Mouse (Mus musculus): ENCODE data around the gene Dgcr2. TPM values are rescaled to one million over a fixed set of nuclear protein-coding genes. Genes with fewer than 3 reads are reported as not detected.

Dgcr2 gene
- total RNA-seq, 1 experiment = 78.0 TPM

- no peak for DNase-seq (ENCODE audit: low read depth, low spot score)
- peaks cover 4% of the 10 kb centered on the region; the same call in 1 of the 2 replicates for H3K36me3 ChIP-seq (ENCODE audit: control insufficient read depth, insufficient read depth, low read length, poor library complexity, severe bottlenecking)
- in situ Hi-C loops (cut with MboI; ENCODE audit: low sequenced_read_pairs in 2 of 2, unreplicated experiment in 2 of 2) = no loop called here
- peak overlapping the region; percentile 96 for H3K9ac ChIP-seq (ENCODE audit: insufficient read depth, low read depth, low read length, poor library complexity, severe bottlenecking)
- TF ChIP-seq HCFC1 (IDR thresholded peaks at IDR 0.05; ENCODE audit: borderline replicate concordance, insufficient read depth, low read length) = no peak
- no peak for TF ChIP-seq ZNF384 (IDR thresholded peaks at IDR 0.05; ENCODE audit: low read depth, low read length)
- TF ChIP-seq ZC3H11A (IDR thresholded peaks at IDR 0.05; ENCODE audit: borderline replicate concordance, low read depth, low read length) = no peak
- no peak for TF ChIP-seq MAFK (IDR thresholded peaks at IDR 0.05; ENCODE audit: insufficient read depth, low read depth, low read length)
- no peak for TF ChIP-seq CHD2 (IDR thresholded peaks at IDR 0.05; ENCODE audit: low read depth, low read length)
- H3K4me3 ChIP-seq (ENCODE audit: insufficient read depth in 1 of 2, low read depth in 1 of 2, low read length in 2 of 2, poor library complexity in 1 of 2, severe bottlenecking in 1 of 2) = peak overlapping the region; percentile 94 to 99
- H3K4me1 ChIP-seq (ENCODE audit: control insufficient read depth in 2 of 2, insufficient read depth in 2 of 2, low read length in 2 of 2, poor library complexity in 1 of 2) = peaks cover 0 to 3% of the 10 kb centered on the region in 2 experiments; a peak in 1 of 4 replicates
- peak overlapping the region; percentile 71 for H3K27ac ChIP-seq (ENCODE audit: insufficient read depth, low read depth, low read length, poor library complexity, severe bottlenecking)
- no peaks in the 10 kb centered on the region for H3K9me3 ChIP-seq (ENCODE audit: control insufficient read depth, insufficient read depth, low read depth, low read length)
Observed at GRCm38 (mm10) chr16:17890917-17891566, 7.3 kb downstream of the Dgcr2 start.

GRCm38 (mm10) chr16:17890342-17890727 lies 8.0 kb downstream of the Dgcr2 start:
- Histone ChIP-seq H3K4me1 (ENCODE audit: control insufficient read depth in 2 of 2, insufficient read depth in 2 of 2, low read length in 2 of 2, poor library complexity in 1 of 2) (peaks cover 0 to 4% of the 10 kb centered on the region in 2 experiments; a peak in 1 of 4 replicates), H3K4me3 (ENCODE audit: insufficient read depth in 1 of 2, low read depth in 1 of 2, low read length in 2 of 2, poor library complexity in 1 of 2, severe bottlenecking in 1 of 2) (peak overlapping the region; percentile 94 to 99), H3K9me3 (ENCODE audit: control insufficient read depth, insufficient read depth, low read depth, low read length) (no peaks in the 10 kb centered on the region), H3K36me3 (ENCODE audit: control insufficient read depth, insufficient read depth, low read length, poor library complexity, severe bottlenecking) (peaks cover 4% of the 10 kb centered on the region; the same call in 1 of the 2 replicates), H3K27ac (ENCODE audit: insufficient read depth, low read depth, low read length, poor library complexity, severe bottlenecking) (no peak overlapping the region), H3K9ac (ENCODE audit: insufficient read depth, low read depth, low read length, poor library complexity, severe bottlenecking) (peak overlapping the region; percentile 96)
- DNase-seq (ENCODE audit: low read depth, low spot score) = no peak
- TF ChIP-seq HCFC1 (IDR thresholded peaks at IDR 0.05; ENCODE audit: borderline replicate concordance, insufficient read depth, low read length) (no peak), ZNF384 (IDR thresholded peaks at IDR 0.05; ENCODE audit: low read depth, low read length) (no peak), ZC3H11A (IDR thresholded peaks at IDR 0.05; ENCODE audit: borderline replicate concordance, low read depth, low read length) (no peak), CHD2 (IDR thresholded peaks at IDR 0.05; ENCODE audit: low read depth, low read length) (no peak), MAFK (IDR thresholded peaks at IDR 0.05; ENCODE audit: insufficient read depth, low read depth, low read length) (no peak)
- in situ Hi-C loops (cut with MboI; ENCODE audit: low sequenced_read_pairs in 2 of 2, unreplicated experiment in 2 of 2) = no loop called here

GRCm38 (mm10) chr16:17889689-17890341 lies 8.5 kb downstream of the Dgcr2 start:
- Histone ChIP-seq H3K36me3 (ENCODE audit: control insufficient read depth, insufficient read depth, low read length, poor library complexity, severe bottlenecking) (peaks cover 4% of the 10 kb centered on the region; the same call in 1 of the 2 replicates), H3K4me1 (ENCODE audit: control insufficient read depth in 2 of 2, insufficient read depth in 2 of 2, low read length in 2 of 2, poor library complexity in 1 of 2) (peaks cover 1 to 4% of the 10 kb centered on the region in 2 experiments; a peak in 1 of 4 replicates), H3K27ac (ENCODE audit: insufficient read depth, low read depth, low read length, poor library complexity, severe bottlenecking) (no peak overlapping the region), H3K9me3 (ENCODE audit: control insufficient read depth, insufficient read depth, low read depth, low read length) (no peaks in the 10 kb centered on the region), H3K4me3 (ENCODE audit: insufficient read depth in 1 of 2, low read depth in 1 of 2, low read length in 2 of 2, poor library complexity in 1 of 2, severe bottlenecking in 1 of 2) (no peak overlapping the region), H3K9ac (ENCODE audit: insufficient read depth, low read depth, low read length, poor library complexity, severe bottlenecking) (no peak overlapping the region)
- TF ChIP-seq ZNF384 (IDR thresholded peaks at IDR 0.05; ENCODE audit: low read depth, low read length) (no peak), HCFC1 (IDR thresholded peaks at IDR 0.05; ENCODE audit: borderline replicate concordance, insufficient read depth, low read length) (no peak), MAFK (IDR thresholded peaks at IDR 0.05; ENCODE audit: insufficient read depth, low read depth, low read length) (no peak), ZC3H11A (IDR thresholded peaks at IDR 0.05; ENCODE audit: borderline replicate concordance, low read depth, low read length) (no peak), CHD2 (IDR thresholded peaks at IDR 0.05; ENCODE audit: low read depth, low read length) (no peak)
- no peak for DNase-seq (ENCODE audit: low read depth, low spot score)
- in situ Hi-C loops (cut with MboI; ENCODE audit: low sequenced_read_pairs in 2 of 2, unreplicated experiment in 2 of 2) = no loop called here

- H3K4me3 ChIP-seq (ENCODE audit: insufficient read depth in 1 of 2, low read depth in 1 of 2, low read length in 2 of 2, poor library complexity in 1 of 2, severe bottlenecking in 1 of 2) = no peak overlapping the region
- H3K4me1 ChIP-seq (ENCODE audit: control insufficient read depth in 2 of 2, insufficient read depth in 2 of 2, low read length in 2 of 2, poor library complexity in 1 of 2) = peaks cover 6 to 14% of the 10 kb centered on the region in 2 experiments; a peak in 2 of 4 replicates
- TF ChIP-seq ZC3H11A (IDR thresholded peaks at IDR 0.05; ENCODE audit: borderline replicate concordance, low read depth, low read length) (no peak), ZNF384 (IDR thresholded peaks at IDR 0.05; ENCODE audit: low read depth, low read length) (no peak), HCFC1 (IDR thresholded peaks at IDR 0.05; ENCODE audit: borderline replicate concordance, insufficient read depth, low read length) (no peak), CHD2 (IDR thresholded peaks at IDR 0.05; ENCODE audit: low read depth, low read length) (no peak), MAFK (IDR thresholded peaks at IDR 0.05; ENCODE audit: insufficient read depth, low read depth, low read length) (no peak)
- in situ Hi-C loops (cut with MboI; ENCODE audit: low sequenced_read_pairs in 2 of 2, unreplicated experiment in 2 of 2) = no loop called here
- no peak for DNase-seq (ENCODE audit: low read depth, low spot score)
- peaks cover 8% of the 10 kb centered on the region for H3K36me3 ChIP-seq (ENCODE audit: control insufficient read depth, insufficient read depth, low read length, poor library complexity, severe bottlenecking)
- no peak overlapping the region for H3K9ac ChIP-seq (ENCODE audit: insufficient read depth, low read depth, low read length, poor library complexity, severe bottlenecking)
- H3K27ac ChIP-seq (ENCODE audit: insufficient read depth, low read depth, low read length, poor library complexity, severe bottlenecking) = no peak overlapping the region; the same call in 1 of the 2 replicates
- H3K9me3 ChIP-seq (ENCODE audit: control insufficient read depth, insufficient read depth, low read depth, low read length) = no peaks in the 10 kb centered on the region
Observed at GRCm38 (mm10) chr16:17884116-17884515, 14.2 kb downstream of the Dgcr2 start.
